Mouse (Mus musculus): ENCODE measurements at regions not wholly inside any gene's neighbourhood (a gene's known extent, or its start where the extent isn't known, plus 50 kb on each side); places are given as distances from the start of the nearest gene placed in this dataset.

DNA sequence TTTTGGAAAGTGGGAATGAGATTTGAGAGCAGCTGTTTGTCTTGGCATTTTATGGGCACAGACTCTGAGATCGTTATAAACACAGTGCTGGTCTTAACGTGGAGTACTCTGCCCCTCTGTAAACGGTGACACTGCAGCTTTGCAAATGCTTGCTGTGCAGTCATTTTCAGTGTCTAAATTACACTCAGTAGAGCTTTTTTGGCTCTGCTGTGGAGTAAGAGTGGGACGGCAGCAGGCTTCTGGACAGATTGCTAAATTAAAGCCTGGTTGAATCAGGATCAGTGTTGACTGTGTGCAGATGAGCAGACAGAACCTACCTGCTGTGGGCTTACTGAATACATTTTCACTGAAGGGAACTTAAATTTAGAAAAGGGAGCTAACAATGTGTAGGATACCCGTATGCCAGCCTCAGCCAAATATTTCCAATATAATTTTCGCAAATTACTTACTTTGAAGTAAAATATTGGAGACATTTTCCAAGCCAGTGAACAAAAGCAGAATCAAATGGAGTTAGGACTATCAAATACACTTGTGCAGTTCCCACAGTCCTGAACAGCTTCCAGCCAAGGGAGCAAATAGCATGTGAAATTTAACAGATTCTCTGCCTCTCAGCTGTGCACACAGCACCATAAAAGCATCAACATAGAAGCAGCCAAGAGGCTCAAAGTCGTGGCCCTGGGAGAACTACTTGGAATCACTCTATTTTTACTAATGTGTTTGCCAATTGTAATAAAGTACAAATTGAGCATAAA, 148.1 kb upstream of the Stac start:
- DNase-seq (ENCODE audit: low spot score), result no peak

DNA sequence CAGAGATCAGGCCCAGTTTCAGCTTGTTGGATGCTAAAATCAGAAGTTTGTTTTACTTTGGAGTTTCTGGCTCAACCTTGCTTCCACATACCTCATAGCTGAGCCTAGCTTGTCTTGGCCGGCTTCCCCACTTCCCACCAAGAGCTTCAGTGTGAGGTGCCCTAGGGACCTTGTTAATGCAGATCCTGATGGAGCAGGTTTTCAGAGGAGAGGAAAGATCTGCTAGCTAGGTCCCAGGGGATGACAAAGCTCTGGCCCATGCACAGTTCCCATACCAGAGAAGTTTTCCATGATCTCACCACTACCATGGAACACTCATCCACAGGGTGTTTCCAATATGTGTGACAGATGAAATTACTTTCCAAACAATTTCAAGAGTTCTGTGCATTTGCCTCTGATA, 131.9 kb upstream of the Stac start:
- DNase-seq (ENCODE audit: low spot score), result no peak

DNA sequence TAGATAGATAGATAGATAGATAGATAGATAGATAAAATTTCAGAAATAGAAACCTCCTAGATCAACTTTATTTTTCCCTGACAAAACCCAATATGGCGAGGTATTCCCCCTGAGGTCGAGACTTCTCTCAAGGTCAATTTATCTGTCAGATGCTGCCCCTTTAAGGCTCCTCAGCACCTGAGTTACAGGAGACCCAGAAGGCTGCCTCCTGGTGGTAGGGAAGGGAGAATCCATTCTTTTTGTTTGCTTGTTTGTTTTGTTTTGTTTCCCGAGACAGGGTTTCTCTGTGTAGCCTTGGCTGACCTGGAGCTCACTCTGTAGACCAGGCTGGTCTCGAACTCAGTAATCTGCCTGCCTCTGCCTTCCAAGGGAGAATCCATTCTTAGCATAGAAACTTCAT, 127.3 kb upstream of the Stac start:
- DNase-seq (ENCODE audit: low spot score), result no peak

GRCm38 (mm10) chr9:111804931-111805330, 114.8 kb upstream of the Stac start:
- DNase-seq (ENCODE audit: low spot score), result no peak

GRCm38 (mm10) chr9:111801381-111801780, 111.2 kb upstream of the Stac start:
- no peak for DNase-seq (ENCODE audit: low spot score)

- DNase-seq (ENCODE audit: low spot score), result no peak
Observed at GRCm38 (mm10) chr9:111800869-111801268, 110.7 kb upstream of the Stac start.

- no peak for DNase-seq (ENCODE audit: low spot score)
Observed at GRCm38 (mm10) chr9:111778981-111779380, 88.8 kb upstream of the Stac start.

DNA sequence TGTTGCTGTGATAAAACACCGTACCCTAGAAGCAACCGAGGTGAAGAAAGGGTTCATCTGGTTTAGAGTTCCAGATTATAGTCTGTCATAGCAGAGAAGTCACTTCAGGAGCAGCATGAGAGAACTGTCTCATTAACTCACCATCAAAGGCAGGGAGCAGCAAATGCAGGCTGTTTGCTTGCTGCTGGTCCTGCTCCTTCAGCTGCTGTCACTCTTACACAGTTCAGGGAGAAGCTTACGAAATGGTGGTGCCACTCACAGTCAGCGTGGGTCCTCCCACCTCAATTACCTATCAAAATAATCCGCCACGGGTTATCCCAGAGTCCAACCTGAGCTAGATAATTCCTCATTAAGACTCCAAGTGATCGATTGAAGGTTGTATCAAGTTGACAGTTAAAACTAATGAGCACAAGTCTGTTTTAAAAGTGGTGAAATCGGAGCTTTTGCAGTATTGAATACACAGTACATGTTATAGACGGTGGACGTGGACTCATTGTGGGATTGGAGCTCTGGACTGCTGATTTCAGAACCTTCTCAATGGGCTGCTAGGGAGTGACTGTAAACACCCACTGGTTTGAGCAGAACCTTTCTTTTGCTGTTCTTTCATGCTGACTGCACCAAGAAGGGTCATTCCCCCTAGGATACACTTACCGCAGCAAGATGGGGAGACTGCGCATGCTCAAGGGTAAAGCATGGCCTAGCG, 87.4 kb upstream of the Stac start:
- no peak for DNase-seq (ENCODE audit: low spot score)

DNA sequence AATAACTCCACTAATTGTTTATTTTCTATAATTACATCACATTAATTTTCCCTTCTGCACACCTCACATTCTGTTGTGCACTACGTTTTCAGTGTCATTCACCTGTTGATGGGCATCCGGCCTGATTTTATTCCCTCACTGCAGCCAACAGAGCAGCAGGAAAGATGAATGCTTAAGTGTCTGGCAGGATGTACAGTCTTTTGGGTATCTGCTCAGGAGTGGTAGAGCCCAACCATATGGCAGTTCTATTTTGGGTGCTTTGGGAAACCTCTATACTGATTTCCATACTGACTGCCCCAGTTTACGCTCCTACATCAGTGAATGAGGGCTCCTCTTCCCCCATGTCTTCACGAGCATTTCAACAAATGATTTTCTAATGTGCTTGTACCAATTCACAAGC, 84.1 kb upstream of the Stac start:
- DNase-seq (ENCODE audit: low spot score), result no peak

- no peak for DNase-seq (ENCODE audit: low spot score)
Observed at GRCm38 (mm10) chr9:111762653-111763468, 72.7 kb upstream of the Stac start.

GRCm38 (mm10) chr9:111755235-111755634, 65.1 kb upstream of the Stac start:
- DNase-seq (ENCODE audit: low spot score), result no peak

DNA sequence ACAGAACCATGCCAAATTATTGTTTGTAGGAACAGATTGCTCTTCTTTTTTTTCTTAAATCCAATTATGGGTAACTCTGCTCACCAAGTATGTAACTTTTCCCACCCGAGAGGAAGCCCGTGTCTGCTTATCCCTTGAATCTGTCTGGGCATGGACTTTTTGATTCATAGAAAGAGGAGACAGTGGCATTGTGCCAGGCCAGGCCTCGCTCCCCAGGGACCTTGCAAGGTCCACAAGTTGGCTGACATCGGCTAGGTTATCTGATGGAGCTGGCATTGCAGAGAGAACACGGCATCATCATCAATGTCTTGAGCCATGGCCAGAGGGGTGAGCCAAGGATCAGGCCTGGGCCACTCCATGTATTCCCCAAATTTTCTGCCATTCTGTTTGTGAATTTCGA, 56.0 kb upstream of the Stac start:
- no peak for DNase-seq (ENCODE audit: low spot score)

GRCm38 (mm10) chr9:111745206-111745605, 55.1 kb upstream of the Stac start:
- no peak for DNase-seq (ENCODE audit: low spot score)

All from urinary bladder, adult 2 months (tissue).